Mouse (Mus musculus) kidney, adult 2 months (tissue): ENCODE results near the gene Jmy. TPM values are rescaled to one million over a fixed set of nuclear protein-coding genes. Genes with fewer than 3 reads are reported as not detected.

Experiments
- DNase-seq: peaks from one replicate; pipeline ENCODE4 v3.0.0; 2021
- H3K27ac ChIP-seq: fragments of 200-500 bp; 2 replicates; pipeline ENCODE4 v1.5.1; 2012; ENCODE audit warnings: low read depth, low read length, control low read depth, inconsistent platforms; ENCODE audit not compliant: insufficient read depth
- H3K27me3 ChIP-seq: fragments of 200-500 bp; replicated peaks from 2 replicates; pipeline ENCODE4 v1.6.1; 2012; ENCODE audit warnings: mild to moderate bottlenecking, moderate library complexity, low read length, inconsistent platforms; ENCODE audit not compliant: control insufficient read depth, insufficient read depth
- H3K36me3 ChIP-seq: fragments of 200-500 bp; 2 replicates; pipeline ENCODE4 v1.6.1; 2012; ENCODE audit warnings: mild to moderate bottlenecking, moderate library complexity, low read length, inconsistent platforms; ENCODE audit not compliant: control insufficient read depth, insufficient read depth
- H3K4me1 ChIP-seq: fragments of 200-500 bp; 2 replicates; pipeline ENCODE4 v1.6.1; 2011; ENCODE audit warnings: low read length; ENCODE audit not compliant: control insufficient read depth, insufficient read depth
- H3K4me3 ChIP-seq: fragments of 200-500 bp; 2 replicates; pipeline ENCODE4 v1.5.1; 2011; ENCODE audit warnings: mild to moderate bottlenecking, low read depth, low read length, control low read depth; ENCODE audit not compliant: insufficient read depth
- CTCF ChIP-seq: fragments of 200-500 bp; conservative IDR thresholded peaks from 2 replicates; pipeline ENCODE4 v1.5.1; 2011; ENCODE audit warnings: low read depth, mild to moderate bottlenecking, control low read depth, low read length, moderate library complexity, mixed read lengths; ENCODE audit not compliant: insufficient read depth, insufficient read length
- POLR2A ChIP-seq: fragments of 200-500 bp; IDR thresholded peaks from one replicate; pipeline ENCODE4 v1.6.1; 2011; ENCODE audit warnings: low read depth, low read length, control low read depth
- WGBS: fragments of 180-500 bp; shearing (Covaris S2); methylation state at CpG from one replicate; pipeline ENCODE4 v1.1.7; 2018; 5-methylcytosine and 5-hydroxymethylcytosine counted together
- polyA plus RNA-seq: library from polyadenylated mRNA; depleted of rRNA; stranded (reverse); fragments of >200 nt; gene quantifications from 2 replicates; pipeline ENCODE4 v1.2.3, GENCODE M21; 2012

Jmy gene
- polyA plus RNA-seq, 1 experiment: 7.0 TPM

- Histone ChIP-seq H3K4me1 (peaks cover 7% of the 10 kb centered on the region), H3K36me3 (no peaks in the 10 kb centered on the region), H3K27me3 (no peaks in the 10 kb centered on the region), H3K27ac (no peak overlapping the region), H3K4me3 (no peak overlapping the region)
- TF ChIP-seq POLR2A: no peak
- TF ChIP-seq CTCF: no peak
- 32% methylated on average over 1 of the region's 1 CpGs for WGBS
- DNase-seq: no peak
Measured at GRCm38 (mm10) chr13:93496977-93497376, 2.6 kb downstream of the Jmy start.

- H3K27me3 ChIP-seq: no peaks in the 10 kb centered on the region
- no peak overlapping the region for H3K27ac ChIP-seq
- 87% methylated on average over 2 of the region's 2 CpGs for WGBS
- H3K36me3 ChIP-seq: no peaks in the 10 kb centered on the region
- H3K4me1 ChIP-seq: peaks cover 3% of the 10 kb centered on the region; the same call in 1 of the 2 replicates
- no peak overlapping the region for H3K4me3 ChIP-seq
- TF ChIP-seq CTCF (no peak), POLR2A (no peak)
- DNase-seq: no peak
Measured at GRCm38 (mm10) chr13:93488510-93488909, 11.1 kb downstream of the Jmy start.

- no peak for TF ChIP-seq CTCF
- TF ChIP-seq POLR2A: no peak
- Histone ChIP-seq H3K36me3 (no peaks in the 10 kb centered on the region), H3K27ac (no peak overlapping the region), H3K27me3 (no peaks in the 10 kb centered on the region), H3K4me1 (peaks cover 3% of the 10 kb centered on the region; the same call in 1 of the 2 replicates), H3K4me3 (no peak overlapping the region)
- 97% methylated on average over 8 of the region's 8 CpGs for WGBS
- DNase-seq: no peak
Measured at GRCm38 (mm10) chr13:93487734-93488133, 11.9 kb downstream of the Jmy start.

- no peak overlapping the region for H3K4me3 ChIP-seq
- peaks cover 1% of the 10 kb centered on the region; the same call in 1 of the 2 replicates for H3K4me1 ChIP-seq
- WGBS: 94% methylated on average over 3 of the region's 3 CpGs
- no peak for DNase-seq
- TF ChIP-seq POLR2A (no peak), CTCF (no peak)
- H3K27me3 ChIP-seq: no peaks in the 10 kb centered on the region
- H3K27ac ChIP-seq: no peak overlapping the region
- no peaks in the 10 kb centered on the region for H3K36me3 ChIP-seq
Measured at GRCm38 (mm10) chr13:93484276-93484675, 15.3 kb downstream of the Jmy start.

GRCm38 (mm10) chr13:93481110-93481509 is 18.5 kb downstream of the Jmy start:
- WGBS: 97% methylated on average over 3 of the region's 3 CpGs
- H3K36me3 ChIP-seq: no peaks in the 10 kb centered on the region
- no peak overlapping the region for H3K27ac ChIP-seq
- DNase-seq: no peak
- H3K27me3 ChIP-seq: no peaks in the 10 kb centered on the region
- no peak for TF ChIP-seq POLR2A
- 0 out of 2 replicates have a peak, but pooled peaks have one; percentile 3 for TF ChIP-seq CTCF
- H3K4me1 ChIP-seq: no peaks in the 10 kb centered on the region
- no peak overlapping the region for H3K4me3 ChIP-seq

GRCm38 (mm10) chr13:93478344-93478743 is 21.3 kb downstream of the Jmy start:
- Histone ChIP-seq H3K27ac (no peak overlapping the region), H3K4me1 (no peaks in the 10 kb centered on the region), H3K36me3 (no peaks in the 10 kb centered on the region; the same call in 1 of the 2 replicates), H3K4me3 (no peak overlapping the region), H3K27me3 (no peaks in the 10 kb centered on the region)
- no peak for DNase-seq
- no peak for TF ChIP-seq POLR2A
- no peak for TF ChIP-seq CTCF
- WGBS: 95% methylated on average over 3 of the region's 3 CpGs

GRCm38 (mm10) chr13:93468355-93468754 is 31.3 kb downstream of the Jmy start:
- no peaks in the 10 kb centered on the region for H3K4me1 ChIP-seq
- DNase-seq: peak; percentile 52
- no peak overlapping the region for H3K4me3 ChIP-seq
- no peaks in the 10 kb centered on the region for H3K27me3 ChIP-seq
- no peak overlapping the region for H3K27ac ChIP-seq
- TF ChIP-seq POLR2A (no peak), CTCF (no peak)
- peaks cover 2% of the 10 kb centered on the region for H3K36me3 ChIP-seq
- 92% methylated on average over 3 of the region's 3 CpGs for WGBS
